Mouse (Mus musculus) lung, adult 2 months (tissue): ENCODE data around the gene Eln. TPM values are rescaled to one million over a fixed set of nuclear protein-coding genes. Genes with fewer than 3 reads are reported as not detected.
A peak's percentile ranks its signal among the peaks of the same experiment; 100 is the strongest.

Experiments
- DNase-seq: peaks from one replicate; pipeline ENCODE4 v3.0.0; 2022
- H3K4me1 ChIP-seq: fragments of 200-500 bp; 2 replicates; pipeline ENCODE4 v1.6.1; 2011; ENCODE audit warnings: low read length; ENCODE audit not compliant: control insufficient read depth, insufficient read depth
- H3K4me3 ChIP-seq: fragments of 200-500 bp; replicated peaks from 2 replicates; pipeline ENCODE3; 2011; ENCODE audit warnings: low read depth, mild to moderate bottlenecking, control low read depth, low read length; ENCODE audit errors: extremely low read depth
- CTCF ChIP-seq: fragments of 200-500 bp; IDR thresholded peaks from 2 replicates; pipeline ENCODE4 v1.5.1; 2011; ENCODE audit warnings: mild to moderate bottlenecking, low read length, control low read depth; ENCODE audit not compliant: insufficient read depth
- POLR2A ChIP-seq: fragments of 200-500 bp; IDR thresholded peaks from 2 replicates; pipeline ENCODE4 v1.6.1; 2011; ENCODE audit warnings: low read depth, mild to moderate bottlenecking, control low read depth, low read length, borderline replicate concordance; ENCODE audit errors: extremely low read depth
- WGBS: fragments of 180-500 bp; shearing (Covaris S2); methylation state at CpG from one replicate; pipeline ENCODE4 v1.1.7; 2018; 5-methylcytosine and 5-hydroxymethylcytosine counted together
- polyA plus RNA-seq: library from polyadenylated mRNA; depleted of rRNA; stranded (reverse); fragments of >200 nt; gene quantifications from 2 replicates; pipeline ENCODE4 v1.2.3, GENCODE M21; 2012

The Eln gene
- polyA plus RNA-seq, 1 experiment: 510 TPM

GRCm38 (mm10) chr5:134688086-134688717, 58.9 kb downstream of the Eln start, which contains the start of gene Limk1:
Gene Limk1 (minus strand): TSS chr5:134688598.
- Histone ChIP-seq H3K4me3 (peak within 1 kb of the TSS; percentile 65), H3K4me1 (no peaks in the 10 kb centered on the region; the same call in 1 of the 2 replicates)
- DNase-seq: no peak
- 1% methylated on average over 52 of the region's 69 CpGs for WGBS
- TF ChIP-seq CTCF (no peak), POLR2A (peak; percentile 44; the same call in 1 of the 2 replicates)

- WGBS: 95% methylated on average over 1 of the region's 1 CpGs
- H3K4me3 ChIP-seq: no peak overlapping the region
These were observed 59.9 kb downstream of the Eln start for GRCm38 (mm10) chr5:134687187-134687586.

GRCm38 (mm10) chr5:134686541-134686940, 60.6 kb downstream of the Eln start:
- WGBS: 86% methylated on average over 6 of the region's 6 CpGs
- no peak for DNase-seq

More at GRCm38 (mm10) chr5:134687187-134687586, 59.9 kb downstream of the Eln start:
- H3K4me1 ChIP-seq: no peaks in the 10 kb centered on the region; the same call in 1 of the 2 replicates
- TF ChIP-seq POLR2A: no peak
- TF ChIP-seq CTCF: no peak
- no peak for DNase-seq

GRCm38 (mm10) chr5:134684398-134684797, 62.7 kb downstream of the Eln start:
- 90% methylated on average over 2 of the region's 2 CpGs for WGBS
- no peak for DNase-seq
- Histone ChIP-seq H3K4me3 (no peak overlapping the region), H3K4me1 (peaks cover 10% of the 10 kb centered on the region)
- no peak for TF ChIP-seq CTCF
- no peak for TF ChIP-seq POLR2A

More at GRCm38 (mm10) chr5:134686541-134686940, 60.6 kb downstream of the Eln start:
- Histone ChIP-seq H3K4me1 (no peaks in the 10 kb centered on the region; the same call in 1 of the 2 replicates), H3K4me3 (no peak overlapping the region)
- no peak for TF ChIP-seq POLR2A
- TF ChIP-seq CTCF: no peak

- WGBS: 66% methylated on average over 2 of the region's 2 CpGs
- Histone ChIP-seq H3K4me3 (no peak overlapping the region), H3K4me1 (peaks cover 10% of the 10 kb centered on the region)
- DNase-seq: no peak
- TF ChIP-seq CTCF: no peak
- no peak for TF ChIP-seq POLR2A
These were observed 63.3 kb downstream of the Eln start for GRCm38 (mm10) chr5:134683813-134684212.

GRCm38 (mm10) chr5:134680238-134680637, 66.9 kb downstream of the Eln start:
- 39% methylated on average over 12 of the region's 12 CpGs for WGBS
- TF ChIP-seq CTCF: no peak
- peak; percentile 47; the same call in 1 of the 2 replicates for TF ChIP-seq POLR2A
- no peak for DNase-seq
- H3K4me3 ChIP-seq: no peak overlapping the region
- peaks cover 21% of the 10 kb centered on the region for H3K4me1 ChIP-seq

GRCm38 (mm10) chr5:134678827-134679546, 68.1 kb downstream of the Eln start:
- Histone ChIP-seq H3K4me3 (no peak overlapping the region), H3K4me1 (peaks cover 24% of the 10 kb centered on the region)
- TF ChIP-seq CTCF (no peak), POLR2A (0 out of 2 replicates have a peak, but pooled peaks have one; percentile 9)
- WGBS: 66% methylated on average over 8 of the region's 8 CpGs
- no peak for DNase-seq

GRCm38 (mm10) chr5:134678031-134678430, 69.1 kb downstream of the Eln start:
- WGBS: 75% methylated on average over 3 of the region's 3 CpGs
- Histone ChIP-seq H3K4me1 (peaks cover 24% of the 10 kb centered on the region), H3K4me3 (peak overlapping the region; percentile 67)
- TF ChIP-seq CTCF: no peak
- peak; percentile 70 for TF ChIP-seq POLR2A
- DNase-seq: no peak

- WGBS: 81% methylated on average over 5 of the region's 5 CpGs
- no peak for TF ChIP-seq CTCF
- TF ChIP-seq POLR2A: no peak
- peak overlapping the region; percentile 67 for H3K4me3 ChIP-seq
- no peak for DNase-seq
- peaks cover 24% of the 10 kb centered on the region for H3K4me1 ChIP-seq
These were observed 69.6 kb downstream of the Eln start for GRCm38 (mm10) chr5:134677491-134677890.

- Histone ChIP-seq H3K4me3 (peak overlapping the region; percentile 63), H3K4me1 (peaks cover 24% of the 10 kb centered on the region)
- 5% methylated on average over 14 of the region's 14 CpGs for WGBS
- TF ChIP-seq CTCF (no peak), POLR2A (no peak)
- peak; percentile 80 for DNase-seq
These were observed 71.0 kb downstream of the Eln start for GRCm38 (mm10) chr5:134675956-134676759.
